Mouse (Mus musculus): ENCODE measurements around the gene Tagln2.

DNA sequence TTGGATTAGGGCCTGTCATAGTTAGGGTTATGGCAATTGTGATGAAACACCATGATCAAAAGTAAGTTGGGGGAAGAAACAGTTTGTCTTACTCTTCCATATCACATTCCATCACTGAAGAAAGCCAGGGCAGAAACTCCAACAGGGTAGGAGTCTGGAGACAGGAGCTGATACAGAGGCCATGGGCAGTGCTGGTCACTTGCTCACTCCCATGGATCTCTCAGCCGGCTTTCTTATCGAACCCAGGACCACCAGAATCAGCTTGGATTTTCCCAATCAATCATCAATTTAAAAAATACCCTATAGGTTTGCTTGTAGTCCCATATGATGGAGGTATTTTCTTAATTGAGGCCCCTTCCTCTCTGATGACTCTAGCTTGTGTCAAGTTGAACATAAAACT lies 46.0 kb upstream of the Tagln2 start:
- TF ChIP-seq POLR2A (IDR thresholded peaks at IDR 0.05; ENCODE audit: insufficient read length, low read depth), result no peak
- TF ChIP-seq POLR2AphosphoS2 (IDR thresholded peaks at IDR 0.05; ENCODE audit: insufficient read length, low read depth), result no peak
- TF ChIP-seq USF1 (IDR thresholded peaks at IDR 0.05; ENCODE audit: low read depth), result no peak
- TF ChIP-seq E2F4 (IDR thresholded peaks at IDR 0.05; ENCODE audit: insufficient read depth), result no peak
- no peak for TF ChIP-seq MYOD1 (IDR thresholded peaks at IDR 0.05; ENCODE audit: control insufficient read depth in 1 of 3, insufficient read length in 2 of 3, low read depth in 2 of 3)
- TF ChIP-seq MAX (IDR thresholded peaks at IDR 0.05; ENCODE audit: low read depth), result no peak
- TF ChIP-seq CEBPB (IDR thresholded peaks at IDR 0.05; ENCODE audit: insufficient read depth, poor library complexity, severe bottlenecking), result no peak
